Mouse (Mus musculus) heart, postnatal 0 days (tissue): Measurements from ENCODE around the gene Nlrc5.

Source experiments
- CTCF ChIP-seq: IDR thresholded peaks from 2 replicates; pipeline ENCODE4 v1.5.1; 2016; ENCODE audit warnings: antibody characterized with exemption, control low read depth, low read depth
- EP300 ChIP-seq: IDR thresholded peaks from 2 replicates; pipeline ENCODE4 v1.6.1; 2016; ENCODE audit warnings: antibody characterized with exemption, low read depth

GRCm38 (mm10) chr8:94441686-94442085 lies 7.5 kb downstream of the Nlrc5 start:
- TF ChIP-seq CTCF, result no peak
- no peak for TF ChIP-seq EP300
